Mouse (Mus musculus) liver, adult 2 months (tissue): ENCODE results near the gene Tceal3.

ENCODE experiments used
- CTCF ChIP-seq: fragments of 200-500 bp; IDR thresholded peaks from 2 replicates; pipeline ENCODE4 v1.5.1; 2011; ENCODE audit warnings: low read depth, low read length, control low read depth
- POLR2A ChIP-seq: fragments of 200-500 bp; IDR thresholded peaks from 2 replicates; pipeline ENCODE4 v1.6.1; 2011; ENCODE audit warnings: low read length, control low read depth; ENCODE audit not compliant: insufficient read depth; ENCODE audit errors: extremely low read depth

- TF ChIP-seq POLR2A = no peak
- no peak for TF ChIP-seq CTCF
Measured at GRCm38 (mm10) chrX:136607395-136607794, 16.8 kb downstream of the Tceal3 start.
